Mouse (Mus musculus) lung, postnatal 0 days (tissue): ENCODE results near the gene Lyl1.

Experiments
- CTCF ChIP-seq: IDR thresholded peaks from 2 replicates; pipeline ENCODE4 v1.5.1; 2016; ENCODE audit warnings: antibody characterized with exemption, mild to moderate bottlenecking
- EP300 ChIP-seq: IDR thresholded peaks from 2 replicates; pipeline ENCODE4 v1.6.1; 2016; ENCODE audit warnings: antibody characterized with exemption, mild to moderate bottlenecking, control low read depth

DNA sequence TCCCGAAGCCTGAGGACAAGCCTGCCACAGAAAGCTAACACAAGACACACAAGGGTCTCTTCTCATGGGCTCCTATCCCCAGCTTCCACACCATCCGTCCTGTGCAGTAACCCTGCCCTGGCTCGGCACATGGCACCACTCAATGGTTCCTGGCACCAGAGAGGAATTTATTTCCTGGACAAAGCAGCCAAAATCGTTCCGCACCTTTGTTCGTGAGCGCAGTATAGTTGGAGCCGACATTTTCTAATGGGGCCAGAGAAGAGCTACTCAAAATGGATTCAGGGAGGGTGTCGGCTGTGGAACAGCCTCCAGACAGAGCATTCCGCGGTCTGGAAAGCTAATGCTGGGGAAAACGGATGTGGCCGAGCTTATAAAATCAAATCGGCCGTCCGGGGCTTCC is 48.3 kb downstream of the Lyl1 start:
- no peak for TF ChIP-seq CTCF
- no peak for TF ChIP-seq EP300
